Mouse (Mus musculus): ENCODE measurements at regions not wholly inside any gene's neighbourhood (a gene's known extent, or its start where the extent isn't known, plus 50 kb on each side); places are given as distances from the start of the nearest gene placed in this dataset.
A peak's percentile ranks its signal among the peaks of the same experiment; 100 is the strongest.
"Not testable (repeated sequence)": the region's sequence is repeated elsewhere in the genome, so short reads cannot be mapped to it uniquely, and the experiment has no call there.

DNA sequence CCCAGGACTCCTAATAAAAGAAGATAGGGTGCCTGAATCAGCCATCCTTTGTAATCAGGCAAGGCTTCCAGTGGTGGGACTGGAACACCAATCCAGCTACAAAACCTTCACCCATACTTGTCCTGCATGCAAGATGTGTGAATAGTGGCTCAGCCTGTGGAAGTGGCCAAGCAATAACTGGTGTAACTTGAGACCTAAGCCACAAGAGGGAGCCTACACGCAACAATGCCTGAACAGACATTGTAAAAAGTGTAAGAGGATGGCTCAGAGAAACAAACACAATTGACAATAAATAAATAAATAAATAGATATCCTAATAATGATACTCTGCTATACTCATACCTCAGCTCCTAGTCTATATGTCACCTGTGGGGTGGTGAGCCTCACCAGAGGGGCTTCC, 781.5 kb upstream of the Cdh20 start:
- DNase-seq: peak; percentile 3 to 4

DNA sequence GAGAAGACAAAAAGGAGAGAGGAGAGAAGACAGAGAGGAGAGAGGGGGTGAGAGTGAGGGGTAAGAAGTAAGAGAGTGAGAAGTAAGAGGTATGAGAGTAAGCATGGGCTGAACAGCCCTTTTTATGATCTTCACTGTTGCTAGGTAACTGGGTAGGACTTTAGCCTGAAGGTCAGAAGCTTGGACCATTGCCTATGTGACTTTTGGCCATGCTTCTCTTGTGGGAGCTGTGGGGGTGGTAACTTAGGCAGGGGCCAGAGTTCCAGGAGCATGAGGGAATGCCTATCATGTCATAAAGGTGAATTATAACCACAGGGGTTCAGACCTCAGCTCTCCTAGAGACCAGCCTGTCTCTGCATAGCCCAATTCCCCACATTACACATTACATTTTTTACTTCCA, 765.4 kb upstream of the Cdh20 start:
- not testable (repeated sequence) for DNase-seq

DNA sequence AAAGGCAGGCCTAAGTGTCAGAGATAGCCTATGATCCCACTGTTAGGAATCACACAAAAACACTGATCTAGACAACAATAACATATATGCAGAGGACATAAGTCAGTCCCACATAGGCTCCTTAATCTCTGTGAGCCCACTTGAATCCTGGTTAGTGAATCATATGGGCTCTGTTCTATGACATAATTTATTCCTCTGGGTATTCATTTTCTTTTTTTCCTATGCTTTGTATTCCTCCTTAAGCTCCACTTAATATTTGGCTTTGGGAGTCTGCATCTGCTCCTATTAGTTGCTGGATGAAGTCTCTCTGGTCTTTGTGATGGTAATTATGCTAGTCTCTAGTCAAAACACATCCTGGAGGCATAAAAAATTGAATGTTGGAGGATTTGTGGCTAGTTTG, 738.7 kb upstream of the Cdh20 start:
- no peak for DNase-seq

DNA sequence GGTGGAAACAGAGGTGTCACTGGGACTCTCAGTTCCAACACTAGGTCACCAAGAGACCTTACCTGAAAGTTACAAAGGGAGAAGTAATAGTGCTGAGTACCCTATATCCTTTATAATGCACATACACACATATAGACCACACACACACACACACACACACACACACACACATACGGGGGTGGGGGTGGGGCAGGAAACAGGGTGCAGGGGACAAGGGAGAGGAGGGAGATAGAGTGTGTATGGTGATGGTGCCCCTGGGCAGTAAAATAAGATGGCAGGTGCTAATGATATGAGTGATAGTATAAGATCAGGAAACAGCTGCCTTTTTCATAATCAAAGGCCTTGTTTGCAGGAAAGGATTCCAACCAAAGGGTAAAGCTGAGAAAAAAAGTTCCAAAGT, 719.9 kb upstream of the Cdh20 start:
- DNase-seq: no peak

DNA sequence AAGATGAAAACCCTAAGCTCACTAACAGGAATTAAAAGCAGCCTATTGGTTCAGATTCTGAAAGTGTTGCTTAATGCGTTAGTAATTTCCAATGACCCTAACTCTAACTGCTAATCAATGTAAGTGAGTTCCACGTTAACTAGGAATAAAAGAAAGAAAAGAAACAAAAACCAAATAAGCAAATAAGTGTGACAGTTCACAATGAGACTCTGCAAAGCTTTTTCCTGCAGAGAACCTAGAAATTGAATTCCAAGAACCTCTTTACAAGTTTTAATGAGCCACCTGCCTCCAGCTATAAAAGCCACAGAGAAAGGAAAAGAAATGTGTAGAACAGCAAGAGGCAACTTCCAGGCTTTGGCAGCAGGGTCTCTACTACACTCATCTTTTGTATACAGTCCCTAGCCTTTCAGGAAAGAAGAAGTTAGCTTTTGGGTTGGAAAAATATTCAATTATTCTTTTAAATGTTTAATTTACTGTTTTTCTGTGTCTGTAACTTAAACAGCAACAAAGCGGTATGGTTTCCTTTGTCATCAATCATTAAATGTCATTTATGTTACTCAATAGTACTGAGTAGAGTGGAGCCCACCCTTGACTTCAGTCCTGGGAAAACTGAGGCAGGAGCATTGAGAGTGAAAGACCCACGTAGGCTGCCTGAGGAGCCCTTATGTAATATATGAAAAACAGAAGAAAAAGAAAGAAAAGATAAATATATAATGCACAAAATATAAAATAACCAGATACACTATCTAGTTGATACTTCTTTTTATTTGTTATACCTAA, 719.0 kb upstream of the Cdh20 start:
- no peak for DNase-seq

Measured in layer of hippocampus, postnatal 36 days (tissue).